ENCODE assay signal across 8 mouse cellular contexts in the genomic region with DNA sequence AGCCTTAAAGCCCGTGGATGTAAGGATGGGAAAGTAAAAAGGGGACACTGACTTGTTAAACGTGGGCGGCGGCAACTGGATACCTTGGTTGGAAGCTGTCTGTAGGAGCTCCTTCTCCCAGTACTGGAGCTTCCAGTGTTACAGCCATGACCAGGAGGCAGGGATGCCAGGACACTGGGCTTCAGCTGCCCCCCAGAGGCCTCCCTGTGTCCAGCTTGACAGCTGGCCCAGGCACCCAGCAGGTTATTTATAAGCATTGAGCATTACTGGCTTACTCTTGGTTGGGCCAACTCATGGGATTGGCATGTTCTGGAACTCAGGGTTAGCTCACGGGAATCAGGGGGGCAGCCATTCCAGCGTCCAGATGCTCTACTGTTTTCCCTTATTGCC. TPM values are rescaled to one million over a fixed set of nuclear protein-coding genes. Genes with fewer than 3 reads are reported as not detected.
DNase-seq lines count a peak whose midpoint lies in the region; ATAC-seq lines count a peak whose summit lies in the region.

No protein-coding gene starts in this region.

- H3K4me2 ChIP-seq in embryonic facial prominence, embryonic 13.5 days = peak overlapping the region; percentile 86
- peak overlapping the region; percentile 92 for H3K4me2 ChIP-seq in heart, embryonic 15.5 days
- H3K4me2 ChIP-seq in midbrain, embryonic 12.5 days (replicated peaks) = peak overlapping the region; percentile 68

- no peak for ATAC-seq in embryonic facial prominence, embryonic 13.5 days (ENCODE audit: insufficient number of reproducible peaks, insufficient read depth, low FRiP score, low TSS enrichment, low read depth)
- peak; percentile 74 for ATAC-seq in heart, embryonic 15.5 days (replicated peaks; ENCODE audit: insufficient number of reproducible peaks, insufficient read depth, low FRiP score, low read depth)
- no peak for ATAC-seq in midbrain, embryonic 12.5 days (ENCODE audit: low FRiP score, low read depth)

- H3K4me1 ChIP-seq in embryonic facial prominence, embryonic 13.5 days = peaks cover 11% of the 10 kb centered on the region
- peaks cover 14% of the 10 kb centered on the region for H3K4me1 ChIP-seq in heart, embryonic 15.5 days (replicated peaks)
- peaks cover 9% of the 10 kb centered on the region for H3K4me1 ChIP-seq in midbrain, embryonic 12.5 days

- peak; percentile 76 for DNase-seq in 3134 (ENCODE audit: extremely low read depth, insufficient read length, low spot score)
- DNase-seq in kidney, postnatal 25 days = peak; percentile 50 to 80
- DNase-seq in thymus, postnatal 14 days = no peak
- no peak for DNase-seq in left cerebral cortex, adult 18-20 months (ENCODE audit: low spot score in 2 of 2)
- no peak for DNase-seq in urinary bladder, postnatal 4 days (ENCODE audit: low spot score in 2 of 2)

- 25% methylated on average over 6 of the region's 6 CpGs for WGBS in embryonic facial prominence, embryonic 13.5 days
- 7% methylated on average over 6 of the region's 6 CpGs for WGBS in heart, embryonic 15.5 days
- 29% methylated on average over 6 of the region's 6 CpGs for WGBS in midbrain, embryonic 12.5 days

- H3K4me3 ChIP-seq in embryonic facial prominence, embryonic 13.5 days = peak overlapping the region; percentile 51
- H3K4me3 ChIP-seq in heart, embryonic 15.5 days = peak overlapping the region; percentile 58
- peak overlapping the region; percentile 42; the same call in 1 of the 2 replicates for H3K4me3 ChIP-seq in midbrain, embryonic 12.5 days

- H3K27me3 ChIP-seq in embryonic facial prominence, embryonic 13.5 days = peaks cover 43% of the 10 kb centered on the region
- H3K27me3 ChIP-seq in heart, embryonic 15.5 days = peaks cover 24% of the 10 kb centered on the region; the same call in 1 of the 2 replicates
- peaks cover 35% of the 10 kb centered on the region for H3K27me3 ChIP-seq in midbrain, embryonic 12.5 days

- peak overlapping the region; percentile 69 for H3K9ac ChIP-seq in embryonic facial prominence, embryonic 13.5 days
- peak overlapping the region; percentile 71 for H3K9ac ChIP-seq in heart, embryonic 15.5 days
- H3K9ac ChIP-seq in midbrain, embryonic 12.5 days (replicated peaks) = peak overlapping the region; percentile 55; the same call in 1 of the 2 replicates

- H3K9me3 ChIP-seq in embryonic facial prominence, embryonic 13.5 days = no peaks in the 10 kb centered on the region
- no peaks in the 10 kb centered on the region for H3K9me3 ChIP-seq in heart, embryonic 15.5 days (replicated peaks)
- H3K9me3 ChIP-seq in midbrain, embryonic 12.5 days = no peaks in the 10 kb centered on the region

- H3K36me3 ChIP-seq in embryonic facial prominence, embryonic 13.5 days = no peaks in the 10 kb centered on the region
- H3K36me3 ChIP-seq in heart, embryonic 15.5 days = no peaks in the 10 kb centered on the region
- H3K36me3 ChIP-seq in midbrain, embryonic 12.5 days = no peaks in the 10 kb centered on the region

- no peak overlapping the region for H3K27ac ChIP-seq in embryonic facial prominence, embryonic 13.5 days
- H3K27ac ChIP-seq in heart, embryonic 15.5 days = peak overlapping the region; percentile 63
- no peak overlapping the region for H3K27ac ChIP-seq in midbrain, embryonic 12.5 days (replicated peaks)

RNA-seq across cellular contexts. Expression of a gene that starts 0.6 kb away (rescaled TPM):
- 0.25 TPM in 1 of 2 replicates, not detected in the other for polyA plus RNA-seq in embryonic facial prominence, embryonic 13.5 days (2015; fragmentation: Nextera tagmentation; extraction: Ambion mirVana)
- 2.0 TPM in 2 replicates for polyA plus RNA-seq in heart, embryonic 15.5 days (2015; fragmentation: Nextera tagmentation; extraction: Ambion mirVana)
- polyA plus RNA-seq in midbrain, embryonic 12.5 days (2016; fragmentation: Nextera tagmentation; extraction: Ambion mirVana) = 0.09 and 0.12 TPM in 2 replicates
- total RNA-seq in left cerebral cortex, adult 18-20 months (2021) = under 1 TPM; 0.35 to 0.54 TPM

RNA-seq across cellular contexts. Expression of a gene that starts 16.0 kb away (rescaled TPM):
- 94.3 and 102 TPM in 2 replicates for polyA plus RNA-seq in embryonic facial prominence, embryonic 13.5 days (2015; fragmentation: Nextera tagmentation; extraction: Ambion mirVana)
- polyA plus RNA-seq in heart, embryonic 15.5 days (2015; fragmentation: Nextera tagmentation; extraction: Ambion mirVana) = 90.7 and 98.9 TPM in 2 replicates
- 119 and 123 TPM in 2 replicates for polyA plus RNA-seq in midbrain, embryonic 12.5 days (2016; fragmentation: Nextera tagmentation; extraction: Ambion mirVana)
- total RNA-seq in left cerebral cortex, adult 18-20 months (2021) = 10 to 100 TPM; 48.0 to 53.3 TPM

RNA-seq across cellular contexts. Expression of a gene that starts 16.1 kb away (rescaled TPM):
- 199 and 208 TPM in 2 replicates for polyA plus RNA-seq in embryonic facial prominence, embryonic 13.5 days (2015; fragmentation: Nextera tagmentation; extraction: Ambion mirVana)
- 222 and 231 TPM in 2 replicates for polyA plus RNA-seq in heart, embryonic 15.5 days (2015; fragmentation: Nextera tagmentation; extraction: Ambion mirVana)
- polyA plus RNA-seq in midbrain, embryonic 12.5 days (2016; fragmentation: Nextera tagmentation; extraction: Ambion mirVana) = 172 and 182 TPM in 2 replicates
- 10 to 100 TPM in 1 of 2 experiments, 1 to 10 TPM in 1; 9.2 to 10.6 TPM for total RNA-seq in left cerebral cortex, adult 18-20 months (2021)

RNA-seq across cellular contexts. Expression of a gene that starts 22.7 kb away (rescaled TPM):
- 14.6 and 16.2 TPM in 2 replicates for polyA plus RNA-seq in embryonic facial prominence, embryonic 13.5 days (2015; fragmentation: Nextera tagmentation; extraction: Ambion mirVana)
- 10.0 and 11.4 TPM in 2 replicates for polyA plus RNA-seq in heart, embryonic 15.5 days (2015; fragmentation: Nextera tagmentation; extraction: Ambion mirVana)
- polyA plus RNA-seq in midbrain, embryonic 12.5 days (2016; fragmentation: Nextera tagmentation; extraction: Ambion mirVana) = 15.5 TPM in 2 replicates
- total RNA-seq in left cerebral cortex, adult 18-20 months (2021) = under 1 TPM; 0.12 TPM

RNA-seq across cellular contexts. Expression of a gene that starts 38.0 kb away (rescaled TPM):
- polyA plus RNA-seq in embryonic facial prominence, embryonic 13.5 days (2015; fragmentation: Nextera tagmentation; extraction: Ambion mirVana) = 23.5 and 23.6 TPM in 2 replicates
- polyA plus RNA-seq in heart, embryonic 15.5 days (2015; fragmentation: Nextera tagmentation; extraction: Ambion mirVana) = 12.5 and 13.2 TPM in 2 replicates
- polyA plus RNA-seq in midbrain, embryonic 12.5 days (2016; fragmentation: Nextera tagmentation; extraction: Ambion mirVana) = 20.6 and 23.1 TPM in 2 replicates
- total RNA-seq in left cerebral cortex, adult 18-20 months (2021) = 10 to 100 TPM; 18.6 to 20.8 TPM

Comparison
In these comparisons a context has a peak if more than half of its experiments do, and no peak if none do; other contexts are left out.
1. DNase-seq: peak in 3134 (single experiment) and kidney, postnatal 25 days (2 of 2); none in thymus, postnatal 14 days (single experiment), left cerebral cortex, adult 18-20 months (0 of 2) and urinary bladder, postnatal 4 days (0 of 2).
2. Peak in every context shown above with its lines, with median percentiles within 50 percentile points of each other: H3K4me2 ChIP-seq, H3K4me3 ChIP-seq and H3K9ac ChIP-seq.